Mouse (Mus musculus) forelimb bud, embryonic 11.5 days (tissue): ENCODE results near the gene Stac3.

Experiments used
- DNase-seq: peaks from one replicate; pipeline ENCODE4 v3.0.0-alpha.2; 2012; ENCODE audit warnings: low read depth, low spot score

Gene Stac3

DNA sequence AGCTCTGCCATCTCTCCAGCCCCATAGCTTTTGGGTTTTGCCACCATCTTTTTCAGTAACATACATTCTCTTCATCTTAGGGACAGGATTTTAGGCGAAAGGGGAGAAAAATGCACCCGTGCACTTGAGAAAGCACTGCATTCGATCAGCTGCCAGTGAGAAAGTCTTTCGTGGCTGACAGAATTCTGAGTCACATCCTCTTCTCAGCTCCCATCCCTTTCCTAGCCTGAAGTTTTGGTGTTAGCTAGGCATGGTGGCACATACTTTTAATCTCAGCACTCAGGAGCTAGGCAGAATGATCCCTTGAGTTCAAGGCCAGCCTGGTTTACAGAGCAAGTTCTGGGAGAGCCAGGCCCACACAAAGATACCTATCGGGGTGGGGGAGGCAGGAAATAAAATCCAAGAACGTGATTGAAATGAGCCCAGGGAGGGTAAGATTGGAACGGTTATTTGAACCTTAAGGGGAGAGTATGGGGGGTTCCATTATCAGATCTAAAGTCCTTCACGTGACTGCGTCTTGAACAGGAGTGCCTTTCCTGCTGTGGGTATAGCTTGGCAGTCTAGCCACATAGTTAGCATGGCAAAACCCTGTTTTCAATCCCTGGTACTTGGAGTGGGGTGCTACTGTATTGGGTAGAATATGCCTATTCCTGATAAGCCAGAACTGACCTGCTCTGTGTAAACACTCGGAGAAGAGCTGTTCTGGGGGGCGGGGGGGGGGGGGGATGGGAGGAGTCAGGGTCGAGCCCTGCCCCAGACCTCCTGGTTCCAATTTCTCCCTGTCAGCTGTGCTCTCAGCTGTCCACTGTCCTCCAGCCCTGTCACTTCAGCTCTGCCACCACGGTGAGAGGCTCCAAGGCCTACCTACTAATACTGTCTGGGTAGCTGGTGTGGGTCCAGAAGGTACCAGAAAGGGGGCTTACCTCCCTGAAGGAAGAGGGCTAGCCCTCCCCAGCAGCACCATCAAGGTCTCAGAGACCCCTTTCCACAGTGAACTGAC, at the start of gene Stac3:
TSS of gene Stac3 (plus strand) at position 793 of the 1,000 bp plus-strand sequence.
- no peak for DNase-seq

DNA sequence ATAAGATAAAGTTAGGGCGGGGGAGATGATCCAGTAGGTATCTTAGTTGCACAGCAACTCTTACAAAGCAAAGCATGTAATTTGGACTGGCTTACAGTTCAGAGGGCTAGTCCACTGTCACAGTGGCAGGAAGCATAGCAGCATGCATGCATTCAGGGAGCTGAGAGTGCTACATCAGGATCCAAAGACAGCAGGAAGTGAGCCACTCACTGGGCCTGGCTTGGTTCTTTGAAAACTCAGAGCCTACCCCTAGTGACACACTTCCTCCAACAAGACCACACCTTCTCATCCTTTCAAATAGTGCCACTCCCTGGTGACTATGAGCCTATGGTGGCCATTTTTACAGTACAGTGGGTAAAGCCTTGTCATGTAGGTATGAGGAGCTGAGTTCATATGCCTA, 47.8 kb upstream of the Stac3 start:
- DNase-seq: no peak

DNA sequence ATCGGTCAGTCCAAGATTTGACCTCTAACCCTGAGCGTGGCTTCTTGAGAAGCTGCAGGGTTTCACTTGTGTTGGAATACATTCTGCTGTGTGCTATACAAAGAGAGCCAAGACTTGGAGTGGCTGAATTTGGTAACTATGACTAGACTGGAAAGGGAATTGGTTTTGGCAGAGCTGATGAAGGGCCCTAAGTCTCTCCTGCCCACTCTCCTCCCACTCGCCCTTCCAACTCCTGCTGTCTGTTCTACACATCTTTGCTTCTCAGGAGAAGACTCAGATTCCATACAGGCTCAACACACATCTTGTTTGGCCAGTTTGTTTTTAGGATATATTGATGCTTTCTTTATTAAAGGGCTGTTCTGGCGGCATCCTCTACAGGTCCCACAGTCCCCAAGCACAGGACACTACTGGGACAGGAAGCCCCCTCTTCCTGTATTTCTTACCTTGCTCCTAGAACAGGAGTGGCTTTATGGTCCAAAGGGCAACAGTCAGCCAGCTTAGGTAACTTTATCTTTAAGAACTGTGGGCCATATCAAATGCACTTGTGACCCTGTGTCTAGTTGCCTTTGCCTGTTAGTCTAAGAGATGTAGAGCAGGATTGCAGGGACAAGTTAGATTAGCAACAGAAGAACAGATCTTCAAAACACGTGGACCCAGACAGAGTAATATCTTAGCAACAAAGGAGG, 38.9 kb upstream of the Stac3 start:
- no peak for DNase-seq

DNA sequence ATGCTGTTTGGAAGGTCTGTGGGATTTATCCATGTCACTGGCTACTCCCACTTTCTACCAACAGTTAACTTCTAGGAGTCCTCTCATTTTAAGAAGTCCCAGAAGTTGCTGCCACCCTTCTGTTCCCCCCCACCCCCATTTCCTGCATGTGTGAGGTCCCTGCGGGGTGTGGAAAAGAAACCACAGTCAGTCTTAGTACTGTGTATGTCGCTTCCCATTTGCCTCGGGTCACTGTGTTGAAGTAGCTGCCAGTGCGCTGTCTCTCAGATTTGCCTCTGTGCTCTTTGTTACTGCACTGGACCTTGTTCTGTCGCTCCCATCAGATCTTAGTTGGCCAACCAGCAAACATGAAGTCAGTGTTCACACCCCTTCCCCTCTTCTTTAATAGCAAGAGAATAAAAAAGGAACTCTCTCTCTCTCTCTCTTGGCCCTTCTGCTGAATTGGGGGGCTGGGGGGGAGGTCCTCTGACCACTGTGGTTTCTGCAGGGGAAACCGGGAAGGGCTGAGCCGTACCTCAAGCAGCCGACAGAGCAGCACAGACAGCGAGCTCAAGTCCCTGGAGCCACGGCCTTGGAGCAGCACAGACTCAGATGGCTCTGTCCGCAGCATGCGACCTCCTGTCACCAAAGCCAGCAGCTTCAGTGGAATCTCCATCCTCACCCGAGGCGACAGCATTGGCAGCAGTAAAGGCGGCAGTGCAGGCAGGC, 30.1 kb upstream of the Stac3 start:
- no peak for DNase-seq

DNA sequence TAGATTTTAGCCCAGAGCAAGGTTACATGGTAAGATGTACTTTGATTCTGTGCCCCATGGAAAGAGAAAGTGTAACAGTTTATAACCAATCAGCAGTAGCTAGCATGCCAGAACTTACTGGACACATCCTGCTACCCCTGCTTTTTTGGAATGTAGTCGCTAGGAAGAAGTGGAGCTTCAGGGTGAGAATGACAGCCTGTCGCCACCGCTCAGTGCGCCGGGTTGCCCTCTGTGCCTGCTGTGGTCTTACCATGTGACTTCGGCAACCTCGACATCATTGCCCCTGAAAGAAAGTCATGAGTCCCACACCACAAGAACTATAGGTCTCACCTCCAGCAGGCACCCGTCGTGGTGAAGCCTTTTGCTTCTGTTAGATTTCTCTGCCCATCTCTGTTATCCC, 28.8 kb upstream of the Stac3 start:
- no peak for DNase-seq

DNA sequence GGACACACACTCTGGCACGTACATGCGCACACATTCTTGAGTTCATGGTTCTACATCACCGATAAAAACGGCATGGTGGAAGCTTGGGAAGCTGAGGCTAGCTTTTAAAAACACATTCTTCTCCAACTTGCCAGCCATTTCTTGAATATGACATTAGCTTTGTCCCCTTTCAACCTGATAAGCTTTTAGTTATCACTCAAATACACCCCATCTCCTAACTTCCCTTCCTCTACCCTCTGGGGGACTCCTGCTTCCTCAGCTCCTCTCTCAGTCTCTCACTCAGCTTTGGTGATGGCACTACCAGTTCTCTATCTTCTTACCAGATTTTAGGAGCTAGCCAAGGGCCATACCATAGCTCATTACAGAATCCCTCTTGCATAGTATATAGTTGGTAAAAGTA, 26.3 kb upstream of the Stac3 start:
- DNase-seq: no peak

DNA sequence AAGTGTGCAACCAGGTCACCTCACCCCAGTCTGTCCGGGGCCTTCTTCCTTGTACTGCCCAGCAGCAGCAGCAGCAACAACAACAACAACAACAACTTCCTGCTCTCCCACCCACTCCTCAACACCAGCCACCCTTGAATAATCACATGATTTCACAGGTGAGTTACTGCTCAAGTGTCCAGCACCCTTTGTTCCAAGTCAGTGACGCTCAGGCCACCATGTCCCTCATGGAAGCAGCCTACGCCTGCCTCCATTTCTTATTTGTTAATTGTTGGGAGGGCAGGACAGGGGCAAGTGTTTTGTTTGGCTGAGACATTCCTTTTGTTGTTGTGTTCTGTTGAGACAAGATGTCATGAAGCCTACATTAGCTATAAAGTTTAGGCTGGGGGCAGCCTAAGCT, 24.9 kb upstream of the Stac3 start:
- DNase-seq: no peak

DNA sequence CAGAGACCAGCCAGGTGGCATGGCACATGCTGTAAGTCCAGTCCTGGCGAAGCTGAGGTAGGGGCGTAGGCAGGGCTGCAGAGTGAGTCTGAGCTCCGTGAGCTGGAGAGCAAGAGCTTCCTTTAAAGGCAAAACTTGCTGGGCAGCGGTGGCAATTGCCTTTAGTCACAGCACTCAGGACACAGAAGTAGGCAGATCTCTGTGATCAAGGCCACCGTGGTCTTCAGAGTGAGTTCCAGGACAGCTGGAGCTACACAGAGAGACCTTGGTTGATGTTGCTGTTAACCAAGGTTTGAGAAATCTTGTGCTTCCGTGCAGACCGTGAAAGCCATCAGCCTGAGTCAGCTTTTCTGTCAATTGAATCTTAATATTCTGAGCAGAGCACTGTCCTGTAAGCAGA, 24.2 kb upstream of the Stac3 start:
- no peak for DNase-seq

DNA sequence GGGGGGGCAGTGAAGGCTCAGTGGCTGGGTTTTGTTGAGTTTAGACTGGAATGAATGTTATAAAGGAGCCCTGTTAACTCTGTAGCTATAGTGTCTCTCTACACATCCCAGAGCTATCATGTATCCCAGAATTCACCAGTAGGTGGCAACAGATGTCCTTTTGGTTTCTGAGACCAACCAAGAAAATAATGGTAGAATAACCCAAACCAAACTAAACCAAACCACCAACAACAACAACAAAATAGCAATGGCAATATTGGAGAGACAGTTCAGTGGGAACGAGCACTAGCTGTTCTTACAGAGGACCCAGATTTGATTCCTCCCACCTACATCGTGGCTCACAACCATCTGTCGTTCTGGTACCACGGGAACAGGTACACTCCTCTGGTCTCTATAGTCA, 22.4 kb upstream of the Stac3 start:
- DNase-seq: peak; percentile 24

DNA sequence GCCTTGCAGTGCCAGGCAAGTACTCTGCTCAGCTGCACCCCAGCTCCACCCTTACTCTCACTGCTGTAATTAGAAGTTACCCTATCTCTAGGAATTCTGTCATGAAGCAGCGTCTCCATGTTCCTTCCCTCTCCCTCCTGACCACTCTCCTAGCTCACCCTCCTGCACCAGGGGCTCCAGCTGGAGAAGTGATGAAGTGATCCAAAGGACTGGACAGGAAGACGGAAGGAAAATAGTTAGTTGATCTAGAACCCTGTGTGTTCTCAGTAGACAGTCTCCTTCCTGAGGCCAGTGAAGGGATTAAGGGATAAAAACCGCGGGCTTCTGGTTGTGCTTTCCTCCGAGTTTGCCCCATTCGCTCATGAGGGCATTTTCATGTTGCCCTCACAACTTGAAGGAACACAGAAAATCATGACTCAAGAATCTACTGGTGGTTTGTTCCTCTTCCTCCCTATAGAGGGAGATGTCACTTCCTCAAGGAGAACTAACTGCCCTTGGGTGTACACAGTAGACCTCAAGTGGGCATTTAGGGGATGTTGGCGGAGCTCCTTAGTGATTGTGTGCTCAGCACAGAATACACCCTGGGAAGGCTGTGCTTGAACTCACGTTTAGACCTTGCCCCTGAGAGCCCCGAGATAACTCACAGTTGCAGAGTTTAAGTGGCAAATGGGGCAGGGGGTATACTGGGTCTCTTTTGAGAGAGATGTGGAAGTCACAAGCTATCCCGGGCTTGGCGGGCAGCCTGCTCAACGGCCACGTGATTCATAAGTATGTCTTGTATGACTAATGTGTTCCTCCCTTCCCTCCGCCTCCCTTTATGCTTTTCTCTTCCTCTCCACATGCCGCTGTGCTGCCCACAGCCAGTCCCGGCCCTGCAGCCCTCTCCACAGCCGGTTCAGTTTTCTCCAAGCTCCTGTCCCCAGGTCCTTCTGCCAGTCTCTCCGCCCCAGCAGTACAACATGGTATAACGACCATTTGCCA, 20.4 kb upstream of the Stac3 start:
- DNase-seq: no peak

DNA sequence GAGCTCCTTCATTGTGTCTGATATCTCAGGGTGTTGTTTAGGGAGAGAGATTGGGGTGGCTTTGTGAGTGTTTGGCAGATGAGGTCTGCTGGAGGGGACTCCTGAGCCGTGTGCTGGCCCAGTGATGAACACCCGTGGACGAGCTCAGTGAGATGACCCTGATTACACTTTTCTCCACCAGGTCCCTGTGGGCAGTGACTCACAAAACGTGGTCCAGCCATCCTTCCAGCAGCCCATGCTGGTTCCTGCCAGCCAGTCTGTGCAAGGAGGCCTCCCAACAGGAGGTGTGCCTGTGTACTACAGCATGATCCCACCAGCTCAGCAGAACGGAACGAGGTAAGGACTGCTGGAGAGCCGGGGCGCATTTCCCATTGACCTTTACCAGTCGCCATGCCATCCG, 16.3 kb upstream of the Stac3 start:
- DNase-seq: no peak

DNA sequence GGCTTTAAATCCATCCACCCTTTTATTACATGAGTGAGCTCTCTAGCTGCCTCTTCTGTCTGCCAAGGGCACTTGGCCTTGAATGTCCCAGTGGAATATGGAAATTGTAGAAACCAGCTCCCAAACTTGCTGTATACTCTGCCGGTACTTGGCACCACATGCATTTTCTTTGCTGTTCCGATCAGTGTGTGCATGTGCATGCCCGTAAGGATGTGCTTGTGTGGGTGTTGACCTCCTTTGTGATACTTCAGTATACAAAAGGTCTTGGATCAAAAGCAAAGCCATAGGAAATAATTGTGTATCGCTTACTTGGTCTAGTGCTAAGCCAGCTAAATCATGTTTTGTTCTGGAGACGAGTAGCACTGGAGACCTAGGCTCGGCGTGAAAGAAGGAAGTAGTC, 12.6 kb upstream of the Stac3 start:
- no peak for DNase-seq

DNA sequence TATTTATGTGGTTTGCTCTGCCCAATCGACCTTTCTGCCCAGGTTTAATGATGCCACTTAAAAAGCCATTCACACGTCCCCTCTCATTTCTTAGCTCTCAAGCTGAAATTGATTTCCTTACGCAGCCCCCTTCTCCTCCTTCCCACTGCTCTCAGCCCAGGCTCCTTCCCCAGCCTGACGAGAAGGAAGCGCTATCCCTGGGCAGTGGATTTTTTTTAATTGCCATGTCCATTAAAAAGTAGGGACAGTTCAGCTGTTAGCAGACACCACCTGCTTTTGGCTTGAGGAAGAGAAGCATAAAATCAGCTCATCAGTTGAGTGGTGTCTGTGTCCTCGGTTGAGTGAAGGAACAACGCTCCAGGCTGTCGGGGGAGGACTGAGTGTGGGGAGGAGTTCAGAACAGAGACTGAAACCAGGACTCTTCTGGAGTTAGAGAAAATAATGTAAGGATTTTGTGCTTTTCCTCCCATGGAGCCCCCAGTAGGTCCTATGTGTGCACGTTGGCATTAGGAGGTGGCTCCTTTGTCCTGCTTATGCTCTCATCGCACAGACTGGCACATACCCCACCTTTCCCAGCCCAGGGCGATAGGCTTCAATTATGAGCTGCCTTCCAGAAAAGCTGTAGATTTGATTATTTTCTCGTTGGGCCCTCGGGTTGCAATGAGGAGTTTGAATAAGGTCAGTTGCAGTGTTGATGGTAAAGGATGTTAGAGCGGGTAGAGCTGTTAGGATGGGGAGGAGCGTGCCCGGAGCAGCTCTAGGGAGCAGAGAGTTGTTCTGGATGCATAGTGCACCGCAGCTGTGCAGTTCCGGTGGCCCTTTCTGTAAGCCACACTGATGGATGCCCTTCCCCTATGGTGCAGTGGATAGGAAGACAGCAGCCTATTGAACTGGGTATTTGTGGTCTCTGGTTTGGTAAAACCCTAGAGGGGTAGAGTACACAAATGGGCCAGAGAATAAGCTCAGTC, 11.0 kb upstream of the Stac3 start:
- no peak for DNase-seq

DNA sequence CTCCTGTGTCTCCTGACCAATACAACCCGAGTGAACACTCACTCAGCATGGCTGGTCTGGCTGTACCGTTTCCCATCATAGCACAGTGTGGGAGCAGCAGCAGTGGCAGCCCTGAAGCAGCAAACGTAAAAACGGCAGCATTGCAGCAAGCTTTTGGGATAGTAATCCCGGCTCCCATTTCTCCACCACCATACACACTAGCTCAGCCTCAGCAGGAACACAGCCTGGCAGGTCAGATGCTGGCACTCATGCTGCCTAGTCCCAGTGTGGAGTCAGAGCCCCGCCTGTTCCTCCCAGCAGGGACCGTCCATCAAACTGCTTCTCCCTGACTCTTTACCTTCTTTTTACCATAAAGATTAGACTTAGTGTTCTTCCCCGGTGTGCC, 10.4 kb upstream of the Stac3 start:
- no peak for DNase-seq

DNA sequence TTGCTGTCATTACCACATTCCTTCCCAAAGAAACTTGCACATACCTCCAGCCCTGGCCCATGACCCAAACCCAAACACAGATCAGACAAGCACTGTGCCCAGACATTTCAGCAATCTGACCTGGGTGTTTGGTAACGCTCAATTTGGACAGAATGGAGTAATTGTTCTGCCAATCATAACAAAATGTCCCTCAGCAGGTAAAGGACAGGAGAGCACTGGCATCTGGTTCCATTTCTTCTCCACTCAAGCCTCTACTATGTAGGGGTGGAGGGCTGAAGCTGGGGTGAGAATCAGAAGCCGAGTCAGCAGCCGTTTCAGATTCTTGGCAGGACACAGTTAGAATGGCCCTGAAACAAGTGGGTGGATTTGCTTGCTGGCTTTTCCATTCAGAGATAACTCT, 9.4 kb upstream of the Stac3 start:
- DNase-seq: no peak

DNA sequence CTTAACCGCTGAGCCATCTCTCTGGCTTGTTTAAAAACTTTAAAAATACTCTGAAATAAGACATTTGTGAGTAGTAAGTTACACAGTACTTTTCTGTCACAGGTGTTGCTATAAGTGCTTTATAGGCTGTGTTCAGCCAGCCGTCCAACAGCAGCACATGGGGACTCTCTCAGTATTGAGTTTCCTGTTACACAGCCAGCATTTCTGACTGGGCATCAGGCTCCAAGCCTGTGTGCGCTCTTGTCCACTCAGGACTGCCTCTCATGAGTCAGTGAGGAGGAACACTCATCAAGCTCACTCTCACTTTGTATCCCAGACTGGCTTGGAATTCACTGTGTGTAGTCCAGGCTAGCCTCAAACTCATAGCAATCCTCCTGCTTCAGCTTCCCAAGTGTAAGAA, 5.3 kb upstream of the Stac3 start:
- no peak for DNase-seq

DNA sequence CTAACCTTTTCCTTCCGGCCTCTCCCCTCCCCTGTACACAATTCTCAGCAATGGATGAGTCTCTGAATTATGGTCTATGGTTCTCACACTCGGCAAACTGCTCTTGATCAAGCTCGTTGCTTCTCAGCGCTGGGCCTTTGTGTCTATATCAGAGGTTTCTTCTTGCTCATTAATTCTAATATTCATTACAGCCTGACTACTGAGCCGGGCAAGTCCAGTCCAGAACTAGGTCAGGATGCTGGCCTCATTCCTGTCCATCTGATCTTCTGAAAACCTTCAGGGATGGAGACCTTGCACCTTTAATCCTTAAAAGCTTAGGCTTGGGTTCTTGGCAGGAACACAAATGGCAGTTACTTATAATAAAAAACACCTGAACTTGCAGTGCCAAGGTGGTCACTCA, 2.0 kb upstream of the Stac3 start:
- DNase-seq: no peak

DNA sequence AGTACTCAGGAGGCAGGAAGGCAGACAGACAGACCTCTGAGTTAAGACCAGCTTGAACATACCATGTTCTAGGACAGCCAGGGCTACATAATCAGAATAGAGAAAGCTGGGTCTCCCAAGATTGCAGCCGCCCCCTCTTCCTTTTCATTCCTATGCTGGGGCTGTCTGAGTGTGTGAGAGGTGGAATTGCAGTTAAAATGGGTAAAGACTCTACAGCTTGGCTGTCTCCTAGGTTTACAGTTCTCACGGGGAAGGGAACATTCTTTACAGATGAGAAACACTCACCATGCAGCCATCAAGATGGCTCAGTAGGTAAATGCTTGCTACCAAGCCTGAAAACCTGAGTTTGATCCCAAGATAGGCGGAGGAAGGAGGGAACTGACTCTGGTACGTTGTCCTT, 1.4 kb upstream of the Stac3 start:
- no peak for DNase-seq

DNA sequence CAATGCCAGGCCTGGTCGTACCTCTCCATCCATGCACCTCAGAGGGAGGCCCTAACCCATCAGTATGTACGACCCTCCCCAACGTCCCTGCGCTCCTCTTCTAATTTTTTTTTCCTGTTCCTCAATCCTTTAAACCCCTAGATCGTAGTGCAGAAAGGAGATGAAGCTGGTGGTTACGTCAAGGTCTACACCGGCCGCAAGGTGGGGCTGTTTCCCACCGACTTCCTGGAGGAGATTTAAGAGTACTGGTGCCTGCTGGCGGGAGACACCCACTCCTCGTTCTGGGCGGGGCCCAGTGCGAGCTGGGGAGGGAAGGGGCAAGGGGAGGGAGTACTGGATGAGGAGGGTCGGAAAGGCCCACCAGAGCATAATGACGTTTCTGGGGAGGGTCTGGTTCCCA, 6.8 kb downstream of the Stac3 start:
- DNase-seq: peak; percentile 74
